Comparison of ENCODE assay signal across 9 mouse cellular contexts in genomic region chr16:38653390-38653871, GRCm38 (mm10). TPM values are rescaled to one million over a fixed set of nuclear protein-coding genes. Genes with fewer than 3 reads are reported as not detected.
DNase-seq lines count a peak whose midpoint lies in the region; ATAC-seq and TF ChIP-seq lines count a peak whose summit lies in the region.
"Had no signal": no experiment of that assay in that cellular context is flagged by ENCODE, and none has a peak within 500 bp of the region (broad histone marks: within the 10 kb centered on the region; RNA-seq: fewer than 3 reads in every experiment).

No protein-coding gene starts in this region.

- no peak overlapping the region for H3K4me3 ChIP-seq in hindbrain, embryonic 10.5 days
- no peak overlapping the region for H3K4me3 ChIP-seq in hindbrain, postnatal 0 days (ENCODE audit: low read length)
- H3K4me3 ChIP-seq in heart, postnatal 0 days (ENCODE audit: low read depth, low read length) = no peak overlapping the region

- H3K27ac ChIP-seq in hindbrain, embryonic 10.5 days = peak overlapping the region; percentile 47
- no peak overlapping the region; the same call in 1 of the 2 replicates for H3K27ac ChIP-seq in hindbrain, postnatal 0 days
- H3K27ac ChIP-seq in heart, postnatal 0 days (ENCODE audit: low read depth) = peak overlapping the region; percentile 92
- H3K27ac ChIP-seq: macrophage had no signal

- peaks cover 17% of the 10 kb centered on the region for H3K4me1 ChIP-seq in hindbrain, embryonic 10.5 days (replicated peaks)
- no peaks in the 10 kb centered on the region for H3K4me1 ChIP-seq in hindbrain, postnatal 0 days (ENCODE audit: insufficient read depth, low read length)
- H3K4me1 ChIP-seq in heart, postnatal 0 days (ENCODE audit: control insufficient read depth, insufficient read depth) = peaks cover 67% of the 10 kb centered on the region

- H3K9ac ChIP-seq in hindbrain, postnatal 0 days (replicated peaks; ENCODE audit: low read length) = no peak overlapping the region
- 0 out of 2 replicates have a peak overlapping the region, but pooled peaks have one; percentile 26 for H3K9ac ChIP-seq in heart, postnatal 0 days (replicated peaks; ENCODE audit: low read depth, low read length)

- no peak for ATAC-seq in hindbrain, postnatal 0 days
- peak; percentile 80 for ATAC-seq in heart, postnatal 0 days (ENCODE audit: insufficient read depth, low read depth)

- no peaks in the 10 kb centered on the region for H3K27me3 ChIP-seq in hindbrain, embryonic 10.5 days (ENCODE audit: insufficient read depth, poor library complexity, severe bottlenecking)
- H3K27me3 ChIP-seq in hindbrain, postnatal 0 days (ENCODE audit: insufficient read depth, low read length) = no peaks in the 10 kb centered on the region
- H3K27me3 ChIP-seq in heart, postnatal 0 days (ENCODE audit: control insufficient read depth, insufficient read depth, low read length) = no peaks in the 10 kb centered on the region

- H3K36me3 ChIP-seq in hindbrain, embryonic 10.5 days = no peaks in the 10 kb centered on the region
- no peaks in the 10 kb centered on the region for H3K36me3 ChIP-seq in hindbrain, postnatal 0 days (ENCODE audit: insufficient read depth, low read length)
- 0 out of 2 replicates have a peak, but pooled peaks cover 4% of the 10 kb centered on the region for H3K36me3 ChIP-seq in heart, postnatal 0 days (replicated peaks; ENCODE audit: control insufficient read depth, insufficient read depth, low read length)

- no peak for TF ChIP-seq CTCF in hindbrain, postnatal 0 days (IDR thresholded peaks at IDR 0.05; ENCODE audit: low read depth)
- TF ChIP-seq CTCF in heart, postnatal 0 days (IDR thresholded peaks at IDR 0.05; ENCODE audit: low read depth) = no peak

- no peak for DNase-seq in hindbrain, embryonic 10.5 days (ENCODE audit: low spot score)
- DNase-seq in hindbrain, postnatal 0 days (ENCODE audit: low spot score) = no peak
- DNase-seq in adrenal gland, postnatal 36 days = peak; percentile 18 to 60
- peak; percentile 89 for DNase-seq in heart, postnatal 0 days (ENCODE audit: low spot score)
- peak; percentile 60 for DNase-seq in liver
- peak; percentile 26 to 39 for DNase-seq in spleen, postnatal 36 days (ENCODE audit: low spot score in 2 of 2)
- DNase-seq in cerebellum, adult 18-20 months = no peak
- DNase-seq in layer of hippocampus, postnatal 36 days = no peak

- peak; percentile 68; the same call in 1 of the 2 replicates for TF ChIP-seq EP300 in heart, postnatal 0 days (IDR thresholded peaks at IDR 0.05; ENCODE audit: low read depth)

- no peaks in the 10 kb centered on the region for H3K9me3 ChIP-seq in hindbrain, embryonic 10.5 days
- no peaks in the 10 kb centered on the region for H3K9me3 ChIP-seq in hindbrain, postnatal 0 days (ENCODE audit: low read length)
- no peaks in the 10 kb centered on the region for H3K9me3 ChIP-seq in heart, postnatal 0 days (replicated peaks; ENCODE audit: control insufficient read depth, low read length)

- WGBS in hindbrain, embryonic 10.5 days = 49% methylated on average over 10 of the region's 10 CpGs
- WGBS in hindbrain, postnatal 0 days = 52% methylated on average over 10 of the region's 10 CpGs
- WGBS in heart, postnatal 0 days = 3% methylated on average over 10 of the region's 10 CpGs

- no peak overlapping the region for H3K4me2 ChIP-seq in hindbrain, postnatal 0 days (ENCODE audit: low read depth, low read length)
- H3K4me2 ChIP-seq in heart, postnatal 0 days (ENCODE audit: low read depth, low read length) = peak overlapping the region; percentile 28

RNA-seq across cellular contexts. Expression of gene Arhgap31, which starts 59.6 kb away (rescaled TPM):
- 8.8 and 9.0 TPM in 2 replicates for polyA plus RNA-seq in hindbrain, embryonic 10.5 days (2016; fragmentation: Nextera tagmentation; extraction: Ambion mirVana)
- 12.7 and 14.9 TPM in 2 replicates for total RNA-seq in hindbrain, postnatal 0 days (2014; rRNA removed)
- polyA plus RNA-seq in hindbrain, postnatal 0 days (2015; fragmentation: Nextera tagmentation; extraction: Ambion mirVana) = 4.6 and 4.8 TPM in 2 replicates
- 10 to 100 TPM; 21.3 to 33.7 TPM for total RNA-seq in adrenal gland, postnatal 36 days (2021)
- total RNA-seq in heart, postnatal 0 days (2014; rRNA removed; ENCODE audit: low replicate concordance) = 60.6 and 63.5 TPM in 2 replicates
- polyA plus RNA-seq in heart, postnatal 0 days (2015; fragmentation: Nextera tagmentation; extraction: Ambion mirVana) = 15.0 and 15.7 TPM in 2 replicates
- 10 to 100 TPM; 16.7 to 20.1 TPM for total RNA-seq in layer of hippocampus, postnatal 36 days (2021)

Comparison
In these comparisons a context has a peak if more than half of its experiments do, and no peak if none do; other contexts are left out.
1. DNase-seq: peak in adrenal gland, postnatal 36 days (2 of 2), heart, postnatal 0 days (single experiment), liver (single experiment) and spleen, postnatal 36 days (2 of 2); none in hindbrain, embryonic 10.5 days (single experiment), hindbrain, postnatal 0 days (single experiment), cerebellum, adult 18-20 months (0 of 2) and layer of hippocampus, postnatal 36 days (0 of 2).